27 mouse cellular contexts compared by ENCODE assay signal in genomic region chr1:135079021-135079420, GRCm38 (mm10). TPM values are rescaled to one million over a fixed set of nuclear protein-coding genes. Genes with fewer than 3 reads are reported as not detected.
A peak's percentile ranks its signal among the peaks of the same experiment; 100 is the strongest.
DNase-seq lines count a peak whose midpoint lies in the region; ATAC-seq and TF ChIP-seq lines count a peak whose summit lies in the region.
"Had no signal": no experiment of that assay in that cellular context is flagged by ENCODE, and none has a peak within 500 bp of the region (broad histone marks: within the 10 kb centered on the region; RNA-seq: fewer than 3 reads in every experiment).

No protein-coding gene starts in this region.

- H3K9me3 ChIP-seq in lung, embryonic 14.5 days (ENCODE audit: low read depth, low read length), result no peaks in the 10 kb centered on the region
- H3K9me3 ChIP-seq: embryonic facial prominence, embryonic 12.5 days; forebrain, embryonic 10.5 days; forebrain, embryonic 13.5 days; G1E; hindbrain, embryonic 12.5 days; hindbrain, embryonic 15.5 days had no signal

- no peak for ATAC-seq in lung, embryonic 14.5 days (ENCODE audit: insufficient read depth)
- peak; percentile 66 for ATAC-seq in granulocyte monocyte progenitor cell, adult 5-6 weeks (replicated peaks; ENCODE audit: poor library complexity, severe bottlenecking)
- ATAC-seq in megakaryocyte progenitor cell, adult 5-6 weeks (replicated peaks; ENCODE audit: poor library complexity), result peak; percentile 34; the same call in 1 of the 2 replicates
- ATAC-seq: activated CD4-positive, CD25-positive, alpha-beta regulatory T cell, adult 4 months; forebrain, embryonic 13.5 days; forebrain, embryonic 16.5 days had no signal

- H3K9ac ChIP-seq in lung, embryonic 14.5 days, result no peak overlapping the region
- H3K9ac ChIP-seq: embryonic facial prominence, embryonic 12.5 days; forebrain, embryonic 13.5 days; hindbrain, embryonic 12.5 days; hindbrain, embryonic 15.5 days had no signal

- DNase-seq in lung, embryonic 14.5 days, result peak; percentile 43
- no peak for DNase-seq in lung, postnatal 25 days (ENCODE audit: low spot score)
- peak; percentile 76 for DNase-seq in lung, postnatal 10 days
- DNase-seq in lung, postnatal 14 days, result no peak
- DNase-seq in cerebellum, postnatal 4 days (ENCODE audit: low spot score in 2 of 2), result no peak
- DNase-seq: adrenal gland, adult 8-10 months; adrenal gland, postnatal 25 days; B cell, adult 2 months; cerebellum, adult 11-12 months; cerebellum, adult 8-10 months; cerebellum, postnatal 10 days; cerebellum, postnatal 36 days; gastrocnemius, postnatal 10 days; gastrocnemius, postnatal 36 days; heart, adult 11 months had no signal

- H3K36me3 ChIP-seq in lung, embryonic 14.5 days (ENCODE audit: insufficient read depth), result no peaks in the 10 kb centered on the region
- H3K36me3 ChIP-seq: embryonic facial prominence, embryonic 12.5 days; forebrain, embryonic 10.5 days; G1E; hindbrain, embryonic 12.5 days; hindbrain, embryonic 15.5 days had no signal

- H3K4me2 ChIP-seq in lung, embryonic 14.5 days, result no peak overlapping the region
- H3K4me2 ChIP-seq: embryonic facial prominence, embryonic 12.5 days; forebrain, embryonic 13.5 days; heart, embryonic 11.5 days; hindbrain, embryonic 12.5 days; hindbrain, embryonic 15.5 days had no signal

- no peak overlapping the region for H3K4me3 ChIP-seq in lung, embryonic 14.5 days (ENCODE audit: low read depth, low read length)
- H3K4me3 ChIP-seq: embryonic facial prominence, embryonic 12.5 days; forebrain, embryonic 10.5 days; forebrain, embryonic 13.5 days; hindbrain, embryonic 12.5 days; hindbrain, embryonic 15.5 days had no signal

- TF ChIP-seq CTCF in lung, embryonic 14.5 days (IDR thresholded peaks at IDR 0.05; ENCODE audit: low read depth), result no peak

- H3K27me3 ChIP-seq in lung, embryonic 14.5 days (ENCODE audit: insufficient read depth, low read length), result 0 out of 2 replicates have a peak, but pooled peaks cover 2% of the 10 kb centered on the region

- 0 out of 2 replicates have a peak, but pooled peaks cover 4% of the 10 kb centered on the region for H3K4me1 ChIP-seq in lung, embryonic 14.5 days (ENCODE audit: insufficient read depth)
- H3K4me1 ChIP-seq: forebrain, embryonic 13.5 days; hindbrain, embryonic 15.5 days had no signal

- 9% methylated on average over 2 of the region's 2 CpGs for WGBS in lung, embryonic 14.5 days

- H3K27ac ChIP-seq in lung, embryonic 14.5 days (ENCODE audit: low read depth), result no peak overlapping the region
- H3K27ac ChIP-seq: embryonic facial prominence, embryonic 12.5 days; forebrain, embryonic 10.5 days; forebrain, embryonic 13.5 days; hindbrain, embryonic 12.5 days; hindbrain, embryonic 15.5 days had no signal

RNA-seq across cellular contexts. Expression of gene Lgr6, which starts 26.1 kb away (rescaled TPM):
- 11.1 and 12.0 TPM in 2 replicates for polyA plus RNA-seq in lung, embryonic 14.5 days (2014; fragmentation: Nextera tagmentation; extraction: Ambion mirVana)
- total RNA-seq in granulocyte monocyte progenitor cell, adult 5-6 weeks (2014; fragmentation: Nextera tagmentation), result not detected in 2 replicates
- total RNA-seq in granulocyte monocyte progenitor cell, adult 5-6 weeks (2017), result 0.04 TPM in 1 of 2 replicates, not detected in the other
- 0.05 TPM in 1 of 2 replicates, not detected in the other for total RNA-seq in megakaryocyte progenitor cell, adult 5-6 weeks (2015)
- total RNA-seq in megakaryocyte progenitor cell, adult 5-6 weeks (2017), result 0.08 TPM in 1 of 2 replicates, not detected in the other
- total RNA-seq: hematopoietic stem cell, adult 5-6 weeks had no signal
- polyA plus RNA-seq: activated CD4-positive, CD25-positive, alpha-beta regulatory T cell, adult 4 months had no signal

RNA-seq across cellular contexts. Expression of gene Ptpn7, which starts 53.5 kb away (rescaled TPM):
- polyA plus RNA-seq in lung, embryonic 14.5 days (2014; fragmentation: Nextera tagmentation; extraction: Ambion mirVana), result 2.3 and 2.8 TPM in 2 replicates
- total RNA-seq in granulocyte monocyte progenitor cell, adult 5-6 weeks (2014; fragmentation: Nextera tagmentation), result 133 and 146 TPM in 2 replicates
- total RNA-seq in granulocyte monocyte progenitor cell, adult 5-6 weeks (2017), result 101 and 112 TPM in 2 replicates
- 75.0 and 75.4 TPM in 2 replicates for total RNA-seq in megakaryocyte progenitor cell, adult 5-6 weeks (2015)
- 103 and 112 TPM in 2 replicates for total RNA-seq in megakaryocyte progenitor cell, adult 5-6 weeks (2017)

Comparison
In these comparisons a context has a peak if more than half of its experiments do, and no peak if none do; other contexts are left out.
1. DNase-seq: peak in lung, embryonic 14.5 days (single experiment) and lung, postnatal 10 days (single experiment); none in lung, postnatal 25 days (single experiment), lung, postnatal 14 days (single experiment) and cerebellum, postnatal 4 days (0 of 2).